Comparison of ENCODE assay signal across 8 mouse cellular contexts in genomic region chr5:147620178-147620577, GRCm38 (mm10).
DNase-seq lines count a peak whose midpoint lies in the region; ATAC-seq lines count a peak whose summit lies in the region.
"Had no signal": no experiment of that assay in that cellular context is flagged by ENCODE, and none has a peak within 500 bp of the region (broad histone marks: within the 10 kb centered on the region; RNA-seq: fewer than 3 reads in every experiment).

No protein-coding gene starts in this region.

- H3K9ac ChIP-seq in kidney, embryonic 16.5 days (replicated peaks; ENCODE audit: low read length): no peak overlapping the region
- H3K9ac ChIP-seq: forebrain, embryonic 13.5 days had no signal

- 13% methylated on average over 2 of the region's 2 CpGs for WGBS in kidney, embryonic 16.5 days
- 18% methylated on average over 2 of the region's 2 CpGs for WGBS in embryonic facial prominence, embryonic 10.5 days

- H3K9me3 ChIP-seq in kidney, embryonic 16.5 days (ENCODE audit: low read length): peaks cover 2% of the 10 kb centered on the region
- no peaks in the 10 kb centered on the region for H3K9me3 ChIP-seq in embryonic facial prominence, embryonic 10.5 days
- H3K9me3 ChIP-seq: forebrain, embryonic 13.5 days had no signal

- no peak for DNase-seq in kidney, adult 8-10 months
- DNase-seq in embryonic facial prominence, embryonic 10.5 days (ENCODE audit: low spot score): peak; percentile 48
- peak; percentile 16 to 23 for DNase-seq in kidney, postnatal 36 days
- DNase-seq in retina, postnatal 1 day: peak; percentile 46
- DNase-seq in right cerebral cortex, postnatal 10 days (ENCODE audit: low spot score in 2 of 2): no peak
- no peak for DNase-seq in spleen, adult 12 weeks (ENCODE audit: low spot score)

- no peak overlapping the region for H3K27ac ChIP-seq in kidney, embryonic 16.5 days (ENCODE audit: low read length)
- peak overlapping the region; percentile 40; the same call in 1 of the 2 replicates for H3K27ac ChIP-seq in embryonic facial prominence, embryonic 10.5 days (replicated peaks)
- H3K27ac ChIP-seq: forebrain, embryonic 13.5 days had no signal

- no peaks in the 10 kb centered on the region for H3K27me3 ChIP-seq in kidney, embryonic 16.5 days (ENCODE audit: insufficient read depth, low read length)
- H3K27me3 ChIP-seq in embryonic facial prominence, embryonic 10.5 days (replicated peaks; ENCODE audit: low read depth, poor library complexity, severe bottlenecking): no peaks in the 10 kb centered on the region
- H3K27me3 ChIP-seq: forebrain, embryonic 13.5 days had no signal

- no peaks in the 10 kb centered on the region; the same call in 1 of the 2 replicates for H3K4me1 ChIP-seq in kidney, embryonic 16.5 days (ENCODE audit: insufficient read depth, low read length)
- H3K4me1 ChIP-seq in embryonic facial prominence, embryonic 10.5 days: peaks cover 15% of the 10 kb centered on the region
- H3K4me1 ChIP-seq: forebrain, embryonic 13.5 days had no signal

- ATAC-seq in kidney, embryonic 16.5 days (ENCODE audit: low FRiP score, low TSS enrichment): 0 out of 2 replicates have a peak, but pooled peaks have one; percentile 42
- ATAC-seq: forebrain, embryonic 13.5 days had no signal

- no peak overlapping the region for H3K4me3 ChIP-seq in kidney, embryonic 16.5 days (ENCODE audit: low read length)
- H3K4me3 ChIP-seq in embryonic facial prominence, embryonic 10.5 days: no peak overlapping the region
- H3K4me3 ChIP-seq: forebrain, embryonic 13.5 days had no signal

- no peaks in the 10 kb centered on the region for H3K36me3 ChIP-seq in kidney, embryonic 16.5 days (ENCODE audit: insufficient read depth, low read length)
- H3K36me3 ChIP-seq in embryonic facial prominence, embryonic 10.5 days (replicated peaks): no peaks in the 10 kb centered on the region

- no peak overlapping the region for H3K4me2 ChIP-seq in kidney, embryonic 16.5 days (replicated peaks; ENCODE audit: low read depth, low read length)
- H3K4me2 ChIP-seq: forebrain, embryonic 13.5 days had no signal

Comparison
In these comparisons a context has a peak if more than half of its experiments do, and no peak if none do; other contexts are left out.
1. DNase-seq: peak in embryonic facial prominence, embryonic 10.5 days (single experiment), kidney, postnatal 36 days (2 of 2) and retina, postnatal 1 day (single experiment); none in kidney, adult 8-10 months (0 of 2), right cerebral cortex, postnatal 10 days (0 of 2) and spleen, adult 12 weeks (single experiment).